Mouse (Mus musculus) layer of hippocampus, adult 9-10 months (tissue): ENCODE results near the gene Tnip2.

Source experiments
- DNase-seq: peaks from one replicate; pipeline ENCODE4 v3.0.0; 2022; ENCODE audit warnings: low spot score

The Tnip2 gene

DNA sequence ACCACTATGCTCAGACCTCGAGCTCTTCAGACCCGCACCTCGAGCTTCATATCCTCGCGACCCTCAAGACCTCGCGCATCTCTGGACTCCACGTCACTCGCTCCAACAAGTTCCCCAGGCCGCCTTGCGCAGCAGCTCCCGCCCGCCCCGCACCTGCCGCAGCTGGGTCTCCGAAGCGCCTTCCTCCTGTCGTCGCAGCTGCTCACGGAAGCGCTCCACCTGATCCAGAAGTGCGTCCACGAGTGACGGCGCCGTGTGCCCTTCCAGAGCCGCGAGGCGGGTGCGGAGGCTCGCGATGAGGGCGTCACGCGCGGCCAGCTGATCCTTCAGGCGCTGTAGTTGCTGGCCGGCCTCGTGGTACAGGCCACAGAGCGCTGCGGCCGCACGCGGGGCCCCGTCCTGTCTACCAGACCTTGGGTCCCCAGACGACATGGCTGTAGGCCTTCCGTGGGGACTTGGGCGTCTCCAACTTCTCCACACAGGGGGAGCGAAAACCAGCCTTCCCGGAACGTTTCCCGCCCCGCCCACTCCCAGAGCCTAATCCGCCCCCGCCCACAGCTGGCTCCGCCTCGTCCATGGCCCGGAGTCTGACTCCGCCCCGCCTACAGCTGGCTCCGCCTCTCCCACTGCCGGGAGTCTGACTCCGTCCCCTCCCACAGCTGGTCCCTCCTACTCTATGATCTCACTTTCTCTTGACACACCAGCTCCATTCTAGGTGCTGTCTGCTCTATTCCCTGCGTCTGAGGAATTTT lies at the start of gene Tnip2:
Gene Tnip2, minus strand, starts transcription at position 526 of the 752 bp plus-strand sequence.
- DNase-seq = peak; percentile 85

DNA sequence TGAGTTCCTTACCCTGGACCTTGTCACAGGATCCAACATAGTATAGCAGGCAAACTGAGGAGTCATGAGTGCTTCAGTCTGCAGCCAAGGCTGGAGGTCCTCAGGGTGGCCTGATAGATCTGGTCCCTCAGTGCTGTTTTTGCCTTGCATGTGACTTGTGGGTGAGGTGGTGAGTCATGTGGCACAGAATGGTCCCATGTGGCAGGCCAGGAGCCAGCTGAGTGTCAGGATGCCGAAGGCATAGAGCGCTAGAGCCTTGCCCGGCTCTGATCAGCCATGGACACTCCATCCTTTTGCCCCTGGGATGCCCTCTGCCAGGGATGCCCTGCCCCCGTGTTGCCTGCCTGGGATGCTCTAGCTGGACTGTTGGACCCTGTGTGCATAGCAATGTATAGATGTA lies 38.0 kb upstream of the Tnip2 start:
- no peak for DNase-seq

DNA sequence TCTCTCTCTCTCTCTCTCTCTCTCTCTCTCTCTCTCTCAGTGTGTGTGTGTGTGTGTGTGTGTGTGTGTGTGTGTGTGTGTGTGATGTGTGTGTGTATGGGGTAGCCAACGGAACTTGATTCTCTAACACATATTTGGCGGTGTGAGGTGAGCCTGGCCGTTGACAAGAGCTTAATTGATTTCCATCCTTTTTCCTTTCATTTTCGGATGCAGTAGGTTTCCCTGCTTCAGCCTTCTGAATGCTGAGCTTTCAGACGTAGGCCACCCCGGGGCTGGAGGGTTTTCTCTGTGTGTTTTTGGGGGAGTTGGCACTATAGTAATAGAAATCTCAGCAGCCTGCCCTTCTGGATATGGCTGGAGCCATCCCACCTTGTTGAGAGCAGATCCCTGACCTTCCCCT lies 36.5 kb upstream of the Tnip2 start:
- DNase-seq = no peak

- no peak for DNase-seq
Measured at GRCm38 (mm10) chr5:34549483-34550221, 35.9 kb upstream of the Tnip2 start.

DNA sequence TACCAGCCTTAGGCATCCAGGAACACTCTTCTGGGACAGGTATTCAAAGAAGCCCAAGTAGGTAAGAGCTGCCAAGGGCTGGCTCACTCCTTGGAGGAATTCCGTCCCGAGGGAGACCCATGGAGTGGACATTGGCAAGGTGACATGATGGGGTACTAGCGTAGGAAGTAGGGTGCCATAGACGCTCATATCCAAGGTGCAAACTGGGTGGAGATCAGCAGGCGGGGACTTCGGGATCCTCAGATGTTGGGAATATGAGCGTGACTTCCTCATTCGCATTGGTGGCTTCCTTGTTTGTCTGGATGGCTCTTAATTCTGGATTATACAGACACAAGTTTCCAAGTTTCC lies 35.3 kb upstream of the Tnip2 start:
- no peak for DNase-seq

GRCm38 (mm10) chr5:34547410-34547809 lies 33.6 kb upstream of the Tnip2 start:
- no peak for DNase-seq

- no peak for DNase-seq
Measured at GRCm38 (mm10) chr5:34543114-34543513, 29.3 kb upstream of the Tnip2 start.

DNA sequence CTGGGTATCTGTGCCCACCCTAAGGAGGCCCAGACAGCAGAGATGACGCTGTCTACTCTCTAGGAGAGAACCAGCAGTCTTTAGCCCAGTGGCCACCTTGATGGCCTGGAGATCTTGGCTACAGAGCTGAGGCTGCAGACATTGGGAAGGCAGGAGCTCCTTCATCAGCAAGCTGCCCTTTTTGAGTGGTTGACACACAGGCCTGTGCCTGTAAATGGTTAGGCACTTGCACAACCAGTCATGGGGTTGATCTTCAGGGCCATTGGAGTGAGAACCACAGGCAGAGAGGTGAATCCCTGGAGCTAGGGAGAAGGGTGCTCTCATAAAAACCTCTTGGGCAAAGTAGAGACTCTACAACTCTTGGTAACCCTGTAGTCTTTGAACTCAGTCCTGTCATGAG lies 28.4 kb upstream of the Tnip2 start:
- DNase-seq = no peak

DNA sequence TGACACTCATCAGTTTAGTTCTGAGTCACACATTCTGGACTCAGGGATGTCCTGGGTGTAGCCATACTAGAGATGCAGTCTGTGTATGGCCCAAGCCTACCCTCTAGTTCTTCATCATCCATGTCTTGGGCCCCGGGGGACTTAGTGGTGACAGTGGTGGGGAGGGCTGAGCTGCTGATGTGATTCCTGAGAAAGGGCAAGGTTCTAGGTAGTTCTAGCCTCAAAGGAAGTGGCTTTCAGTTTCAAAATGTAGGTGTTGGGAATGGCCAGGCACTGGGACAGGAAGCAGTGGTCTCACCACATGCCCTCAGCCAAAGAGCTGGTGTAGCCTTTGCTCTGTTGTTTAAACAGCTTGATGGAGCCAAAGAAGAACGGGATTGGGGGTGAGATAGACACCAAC lies 25.3 kb upstream of the Tnip2 start:
- no peak for DNase-seq

GRCm38 (mm10) chr5:34538527-34538926 lies 24.7 kb upstream of the Tnip2 start:
- DNase-seq = no peak

DNA sequence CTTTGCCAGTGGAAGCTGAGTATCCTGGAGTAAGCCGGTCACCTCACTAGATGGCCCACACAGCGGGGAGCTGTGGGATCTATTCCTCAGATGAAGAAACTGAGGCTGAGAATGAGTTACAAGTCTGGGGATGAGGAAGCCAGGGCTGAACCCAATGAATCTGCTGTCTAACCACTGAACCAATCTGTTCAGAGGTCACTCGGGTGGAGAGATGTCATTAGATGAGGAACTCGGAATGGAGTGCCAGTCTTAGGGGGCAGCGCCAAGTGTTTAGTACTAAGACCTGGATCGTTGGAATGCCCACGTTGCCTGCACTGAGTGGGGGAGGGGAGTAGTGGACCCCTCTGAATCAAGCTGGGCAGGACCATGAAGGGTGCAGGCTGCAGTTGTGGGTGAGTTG lies 24.3 kb upstream of the Tnip2 start:
- no peak for DNase-seq

GRCm38 (mm10) chr5:34535831-34536230 lies 22.0 kb upstream of the Tnip2 start:
- DNase-seq = no peak

DNA sequence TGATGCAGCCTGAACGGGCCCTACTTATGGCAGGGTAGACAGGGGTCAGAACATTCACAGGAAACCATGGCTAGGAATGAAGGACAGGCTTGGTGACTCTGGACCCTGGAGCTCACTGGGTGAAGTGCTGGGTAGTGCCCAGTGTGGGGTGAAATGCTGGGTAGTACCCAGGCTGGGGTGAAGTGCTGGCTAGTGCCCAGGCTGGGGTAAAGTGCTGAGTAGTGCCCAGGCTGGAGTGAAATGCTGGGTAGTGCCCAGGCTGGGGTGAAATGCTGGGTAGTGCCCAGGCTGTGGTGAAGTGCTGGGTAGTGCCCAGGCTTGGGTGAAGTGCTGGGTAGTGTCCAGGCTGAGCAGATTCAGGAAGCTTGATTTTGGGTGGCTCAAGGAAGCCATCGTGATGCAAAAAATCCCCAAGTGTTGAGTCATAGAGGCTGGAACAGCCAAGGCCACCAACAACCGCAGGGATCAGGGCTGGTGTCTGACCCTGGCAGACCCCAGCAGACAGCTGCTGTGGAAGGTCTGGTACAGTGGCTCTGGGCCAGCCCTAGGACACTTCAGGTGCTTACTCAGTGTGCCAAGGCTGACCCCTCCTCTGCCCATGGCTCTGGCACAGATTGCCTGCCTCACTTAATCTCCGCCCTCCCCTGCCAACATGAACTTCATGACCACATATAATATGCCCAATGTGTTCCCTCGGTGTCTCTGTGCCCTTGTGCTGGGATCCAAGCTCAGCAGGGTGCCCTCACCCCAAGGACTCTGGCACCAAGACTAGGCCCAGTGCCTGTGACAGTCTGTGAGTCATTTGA lies 21.2 kb upstream of the Tnip2 start:
- no peak for DNase-seq

GRCm38 (mm10) chr5:34533820-34534219 lies 20.0 kb upstream of the Tnip2 start:
- DNase-seq = no peak

DNA sequence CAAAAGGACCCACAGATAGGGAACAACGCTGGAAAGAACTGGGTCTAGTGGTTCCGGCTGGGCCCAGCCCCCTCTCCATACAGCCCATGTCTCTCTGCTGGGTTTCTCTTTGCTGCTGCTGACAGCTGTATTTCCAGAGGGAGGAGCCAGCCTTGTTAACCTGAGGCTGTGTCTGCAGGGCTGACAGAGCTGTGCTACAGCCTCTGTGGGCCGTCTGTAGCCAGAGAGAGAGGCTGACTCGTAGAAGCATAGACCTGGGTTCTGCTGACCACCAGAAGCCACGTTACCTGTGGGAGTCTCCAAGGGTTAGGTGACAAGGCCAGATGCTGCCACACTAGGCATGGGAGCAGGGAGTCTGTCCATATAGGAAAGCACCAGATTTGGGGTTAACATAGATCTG lies 19.3 kb upstream of the Tnip2 start:
- DNase-seq = no peak

DNA sequence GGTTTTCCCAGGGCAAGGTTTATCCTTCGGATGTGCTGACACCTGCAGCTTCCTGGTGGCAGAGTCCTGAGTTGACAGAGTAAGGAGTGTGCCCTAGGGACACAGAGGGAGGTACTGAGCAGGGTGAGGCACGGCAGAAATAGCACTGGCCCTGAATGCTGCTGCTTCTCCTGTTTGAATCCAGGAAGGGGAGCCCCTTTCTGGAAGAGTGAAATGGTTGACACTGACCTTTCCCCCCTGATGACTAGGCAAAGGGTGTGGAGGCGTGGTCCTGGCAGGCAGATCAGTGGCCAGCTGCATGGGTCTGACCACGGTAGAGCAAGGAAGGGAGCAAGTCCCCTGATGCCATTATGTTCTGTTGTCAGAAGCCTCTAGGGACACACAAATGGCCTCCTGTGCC lies 16.9 kb upstream of the Tnip2 start:
- no peak for DNase-seq

DNA sequence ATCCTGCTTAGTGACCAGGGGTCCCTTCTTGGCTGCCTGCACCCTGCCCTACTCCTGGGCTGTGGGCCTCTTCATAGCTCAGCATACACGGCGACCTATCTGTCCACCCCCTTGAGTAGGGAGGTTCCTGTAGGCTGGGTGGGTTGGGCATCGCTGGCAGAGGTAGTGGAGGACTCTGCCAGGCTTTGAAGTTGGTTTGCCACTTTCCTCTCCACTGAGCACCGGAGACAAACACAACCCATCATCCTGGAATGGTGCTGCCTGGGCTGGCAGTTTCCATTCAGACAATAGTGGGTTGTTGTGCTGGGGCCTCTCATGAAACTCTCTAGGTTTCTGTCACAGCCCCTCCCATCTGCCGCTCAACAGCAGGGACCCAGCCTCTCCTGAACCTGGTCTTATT lies 16.3 kb upstream of the Tnip2 start:
- no peak for DNase-seq

GRCm38 (mm10) chr5:34528724-34529123 lies 14.9 kb upstream of the Tnip2 start:
- no peak for DNase-seq

DNA sequence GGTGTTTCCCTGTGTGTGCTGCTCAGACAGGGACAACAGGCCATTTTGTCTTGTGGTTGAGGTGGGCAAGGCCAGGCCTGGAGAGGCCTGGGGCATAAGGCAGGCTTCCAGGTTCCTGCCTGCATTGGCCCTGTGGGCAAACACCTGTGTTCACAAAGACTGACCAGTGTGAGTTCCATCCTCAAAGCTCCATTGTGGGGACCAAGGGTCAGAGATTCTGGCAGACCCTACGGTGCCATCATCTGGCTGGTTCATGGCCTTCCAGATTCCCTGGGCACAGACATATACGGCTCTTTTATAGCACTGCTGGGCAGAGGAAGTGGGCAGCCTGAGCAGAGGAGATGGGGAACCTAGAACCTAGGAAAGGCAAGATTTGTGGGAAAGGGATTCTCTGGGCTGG lies 13.6 kb upstream of the Tnip2 start:
- no peak for DNase-seq

GRCm38 (mm10) chr5:34526477-34526775 lies 12.6 kb upstream of the Tnip2 start:
- DNase-seq = no peak

- DNase-seq = peak; percentile 74
Measured at GRCm38 (mm10) chr5:34525663-34526476, 12.1 kb upstream of the Tnip2 start, which contains the start of gene Sh3bp2. Gene Sh3bp2 (plus strand): TSS chr5:34525838.

DNA sequence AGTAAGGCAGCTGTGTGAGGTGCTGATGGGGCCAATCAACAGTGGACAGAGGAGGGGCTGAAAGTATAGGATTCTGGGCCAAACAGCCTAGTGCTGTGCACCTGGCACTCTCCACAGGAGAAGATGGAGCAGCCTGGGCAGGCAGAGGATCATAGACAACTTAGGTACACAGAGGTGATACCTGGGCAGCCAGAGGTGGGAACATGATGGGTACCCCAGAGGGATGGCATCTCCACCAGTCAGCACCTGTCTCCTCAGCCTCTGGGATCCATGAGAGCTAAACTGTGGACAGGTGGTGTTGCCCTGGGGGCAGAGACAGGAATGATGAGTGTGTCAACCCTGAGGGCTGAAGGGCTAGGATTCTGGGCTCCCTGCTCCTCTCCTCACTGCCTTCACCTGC lies 10.7 kb upstream of the Tnip2 start:
- DNase-seq = no peak
